Mouse (Mus musculus): ENCODE data around the gene Efcab12.

Gene Efcab12

GRCm38 (mm10) chr6:115782781-115783180 lies 55.4 kb downstream of the Efcab12 start:
- DNase-seq = no peak

GRCm38 (mm10) chr6:115776363-115776762 lies 61.8 kb downstream of the Efcab12 start:
- DNase-seq = no peak

GRCm38 (mm10) chr6:115775838-115776237 lies 62.4 kb downstream of the Efcab12 start:
- DNase-seq = no peak

- DNase-seq = peak; percentile 71
Observed at GRCm38 (mm10) chr6:115774501-115774921, 63.7 kb downstream of the Efcab12 start, which contains the start of gene Cand2. Cand2 (plus strand) TSS chr6:115774538.

- peak; percentile 40 for DNase-seq
Observed at GRCm38 (mm10) chr6:115773966-115774413, 64.2 kb downstream of the Efcab12 start.

GRCm38 (mm10) chr6:115772604-115773003 lies 65.6 kb downstream of the Efcab12 start:
- no peak for DNase-seq

- DNase-seq = no peak
Observed at GRCm38 (mm10) chr6:115772201-115772600, 66.0 kb downstream of the Efcab12 start.

GRCm38 (mm10) chr6:115770852-115771251 lies 67.4 kb downstream of the Efcab12 start:
- DNase-seq = no peak

GRCm38 (mm10) chr6:115770059-115770670 lies 68.0 kb downstream of the Efcab12 start:
- no peak for DNase-seq

- DNase-seq = peak; percentile 27
Observed at GRCm38 (mm10) chr6:115768207-115768606, 70.0 kb downstream of the Efcab12 start.

- DNase-seq = no peak
Observed at GRCm38 (mm10) chr6:115767357-115767756, 70.9 kb downstream of the Efcab12 start.

GRCm38 (mm10) chr6:115764179-115764578 lies 74.0 kb downstream of the Efcab12 start:
- peak; percentile 71 for DNase-seq

- peak; percentile 50 for DNase-seq
Observed at GRCm38 (mm10) chr6:115761995-115762756, 76.0 kb downstream of the Efcab12 start, which contains the start of gene Tmem40. Tmem40 (minus strand) TSS chr6:115762410.

GRCm38 (mm10) chr6:115760982-115761381 lies 77.2 kb downstream of the Efcab12 start:
- DNase-seq = no peak

Measured in thymus, postnatal 25 days (tissue).